ENCODE assay signal across 9 mouse cellular contexts in genomic region chr4:59582186-59582585, GRCm38 (mm10). TPM values are rescaled to one million over a fixed set of nuclear protein-coding genes. Genes with fewer than 3 reads are reported as not detected.
DNase-seq lines count a peak whose midpoint lies in the region; ATAC-seq and TF ChIP-seq lines count a peak whose summit lies in the region.
"Had no signal": no experiment of that assay in that cellular context is flagged by ENCODE, and none has a peak within 500 bp of the region (broad histone marks: within the 10 kb centered on the region; RNA-seq: fewer than 3 reads in every experiment).

No protein-coding gene starts in this region.

- 31% methylated on average over 6 of the region's 6 CpGs for WGBS in heart, embryonic 10.5 days
- 26% methylated on average over 6 of the region's 6 CpGs for WGBS in forebrain, embryonic 13.5 days
- 33% methylated on average over 6 of the region's 6 CpGs for WGBS in liver, embryonic 13.5 days (ENCODE audit: insufficient replicate concordance)

- peak; percentile 50 for DNase-seq in heart, embryonic 10.5 days (ENCODE audit: low spot score)
- DNase-seq in heart, adult 11 months, result no peak
- no peak for DNase-seq in G1E (ENCODE audit: low spot score)
- DNase-seq in liver, embryonic 13.5 days, result no peak
- DNase-seq in right cerebral cortex, postnatal 14 days, result no peak
- DNase-seq in ovary, adult 18-20 months (ENCODE audit: low spot score), result no peak
- no peak for DNase-seq in right cerebral cortex, postnatal 10 days (ENCODE audit: low spot score in 2 of 2)

- H3K4me3 ChIP-seq in heart, embryonic 10.5 days, result peak overlapping the region; percentile 69
- H3K4me3 ChIP-seq in G1E (ENCODE audit: low read depth, low read length), result peak overlapping the region; percentile 91; the same call in 1 of the 2 replicates
- H3K4me3 ChIP-seq in forebrain, embryonic 13.5 days, result peak overlapping the region; percentile 65
- peak overlapping the region; percentile 71 for H3K4me3 ChIP-seq in liver, embryonic 13.5 days (replicated peaks)

- peak overlapping the region; percentile 90; the same call in 1 of the 2 replicates for H3K27ac ChIP-seq in heart, embryonic 10.5 days
- no peak overlapping the region for H3K27ac ChIP-seq in forebrain, embryonic 13.5 days
- peak overlapping the region; percentile 85 for H3K27ac ChIP-seq in liver, embryonic 13.5 days

- no peaks in the 10 kb centered on the region for H3K9me3 ChIP-seq in heart, embryonic 10.5 days
- no peaks in the 10 kb centered on the region for H3K9me3 ChIP-seq in G1E (replicated peaks)
- no peaks in the 10 kb centered on the region for H3K9me3 ChIP-seq in forebrain, embryonic 13.5 days (replicated peaks)
- no peaks in the 10 kb centered on the region for H3K9me3 ChIP-seq in liver, embryonic 13.5 days (replicated peaks)

- H3K27me3 ChIP-seq in heart, embryonic 10.5 days (ENCODE audit: insufficient read depth, poor library complexity, severe bottlenecking), result no peaks in the 10 kb centered on the region
- H3K27me3 ChIP-seq in G1E (ENCODE audit: insufficient read depth, low read length), result no peaks in the 10 kb centered on the region
- no peaks in the 10 kb centered on the region for H3K27me3 ChIP-seq in forebrain, embryonic 13.5 days
- H3K27me3 ChIP-seq in liver, embryonic 13.5 days, result no peaks in the 10 kb centered on the region
- H3K27me3 ChIP-seq: Patski had no signal

- no peaks in the 10 kb centered on the region for H3K36me3 ChIP-seq in heart, embryonic 10.5 days
- H3K36me3 ChIP-seq in G1E (replicated peaks), result no peaks in the 10 kb centered on the region
- H3K36me3 ChIP-seq in forebrain, embryonic 13.5 days (ENCODE audit: poor library complexity, severe bottlenecking), result no peaks in the 10 kb centered on the region
- H3K36me3 ChIP-seq in liver, embryonic 13.5 days, result no peaks in the 10 kb centered on the region

- peaks cover 11% of the 10 kb centered on the region for H3K4me1 ChIP-seq in heart, embryonic 10.5 days
- peaks cover 23% of the 10 kb centered on the region for H3K4me1 ChIP-seq in G1E (ENCODE audit: insufficient read depth, low read depth, low read length)
- peaks cover 15% of the 10 kb centered on the region for H3K4me1 ChIP-seq in forebrain, embryonic 13.5 days
- peaks cover 17% of the 10 kb centered on the region for H3K4me1 ChIP-seq in liver, embryonic 13.5 days (replicated peaks)

- H3K4me2 ChIP-seq in forebrain, embryonic 13.5 days, result peak overlapping the region; percentile 81
- peak overlapping the region; percentile 82 for H3K4me2 ChIP-seq in liver, embryonic 13.5 days

- H3K9ac ChIP-seq in forebrain, embryonic 13.5 days, result 0 out of 2 replicates have a peak overlapping the region, but pooled peaks have one; percentile 65
- peak overlapping the region; percentile 82 for H3K9ac ChIP-seq in liver, embryonic 13.5 days

- TF ChIP-seq CTCF in G1E (IDR thresholded peaks at IDR 0.05; ENCODE audit: low read depth, low read length), result no peak

- ATAC-seq in G1E (ENCODE audit: extremely low read depth, insufficient number of reproducible peaks, low FRiP score, poor library complexity, severe bottlenecking), result no peak
- ATAC-seq in forebrain, embryonic 13.5 days, result no peak
- ATAC-seq in liver, embryonic 13.5 days (ENCODE audit: low read depth), result no peak

RNA-seq across cellular contexts. Expression of gene Hsdl2, which starts 0.8 kb away (rescaled TPM):
- polyA plus RNA-seq in heart, embryonic 10.5 days (2016; fragmentation: Nextera tagmentation; extraction: Ambion mirVana), result 27.6 and 32.5 TPM in 2 replicates
- total RNA-seq in G1E (2014; fragmentation: Nextera tagmentation) (25.0 and 38.5 TPM in 2 replicates), G1E (2017) (17.9 and 18.5 TPM in 2 replicates)
- polyA plus RNA-seq in G1E (2012), result 1.9 and 2.0 TPM in 2 replicates
- 24.0 and 26.4 TPM in 2 replicates for polyA plus RNA-seq in forebrain, embryonic 13.5 days (2015; fragmentation: Nextera tagmentation; extraction: Ambion mirVana)
- 18.2 and 23.8 TPM in 2 replicates for polyA plus RNA-seq in liver, embryonic 13.5 days (2015; fragmentation: Nextera tagmentation; extraction: Ambion mirVana)

RNA-seq across cellular contexts. Expression of gene Ptbp3, which starts 33.0 kb away (rescaled TPM):
- polyA plus RNA-seq in heart, embryonic 10.5 days (2016; fragmentation: Nextera tagmentation; extraction: Ambion mirVana), result 38.3 and 41.3 TPM in 2 replicates
- total RNA-seq in G1E (2014; fragmentation: Nextera tagmentation) (569 and 608 TPM in 2 replicates), G1E (2017) (323 and 358 TPM in 2 replicates)
- 135 and 136 TPM in 2 replicates for polyA plus RNA-seq in G1E (2012)
- polyA plus RNA-seq in forebrain, embryonic 13.5 days (2015; fragmentation: Nextera tagmentation; extraction: Ambion mirVana), result 16.0 and 18.7 TPM in 2 replicates
- 44.2 and 60.6 TPM in 2 replicates for polyA plus RNA-seq in liver, embryonic 13.5 days (2015; fragmentation: Nextera tagmentation; extraction: Ambion mirVana)

RNA-seq across cellular contexts. Expression of gene E130308A19Rik, which starts 43.8 kb away (rescaled TPM):
- 31.0 and 37.3 TPM in 2 replicates for polyA plus RNA-seq in heart, embryonic 10.5 days (2016; fragmentation: Nextera tagmentation; extraction: Ambion mirVana)
- total RNA-seq in G1E (2014; fragmentation: Nextera tagmentation) (30.8 and 33.8 TPM in 2 replicates), G1E (2017) (7.0 and 8.1 TPM in 2 replicates)
- 6.1 and 7.5 TPM in 2 replicates for polyA plus RNA-seq in G1E (2012)
- polyA plus RNA-seq in forebrain, embryonic 13.5 days (2015; fragmentation: Nextera tagmentation; extraction: Ambion mirVana), result 39.7 and 42.0 TPM in 2 replicates
- polyA plus RNA-seq in liver, embryonic 13.5 days (2015; fragmentation: Nextera tagmentation; extraction: Ambion mirVana), result 8.1 and 9.5 TPM in 2 replicates
